Mouse (Mus musculus): ENCODE results near the gene Unc93a.
"Not testable (repeated sequence)": the region's sequence is repeated elsewhere in the genome, so short reads cannot be mapped to it uniquely, and the experiment has no call there.

DNA sequence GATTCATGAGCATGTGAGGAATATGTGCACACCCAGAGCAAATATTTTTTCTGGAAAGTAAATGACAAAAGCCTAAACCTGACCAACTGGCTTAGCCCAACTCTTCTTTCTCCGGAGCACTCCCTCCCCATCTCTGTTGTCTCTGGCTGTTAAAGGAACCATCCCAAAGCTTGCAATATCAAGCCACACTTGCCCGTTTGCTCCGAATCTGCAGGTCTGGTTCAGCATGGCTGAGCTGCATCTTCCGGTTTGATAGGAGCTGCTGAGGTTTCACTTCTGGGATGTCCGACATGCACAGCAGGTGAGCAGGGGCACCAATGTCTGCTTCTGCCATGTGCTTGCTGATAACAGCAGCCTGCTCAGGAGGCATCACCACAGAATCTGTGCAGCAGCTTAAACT lies 48.9 kb upstream of the Unc93a start:
- not testable (repeated sequence) for TF ChIP-seq POLR2A (IDR thresholded peaks at IDR 0.05; ENCODE audit: insufficient read depth, low read length); CTCF (IDR thresholded peaks at IDR 0.05; ENCODE audit: low read depth, low read length)
